Mouse (Mus musculus): ENCODE data around the gene Angptl2.

Gene Angptl2

GRCm38 (mm10) chr2:33232782-33233570 is 17.1 kb downstream of the Angptl2 start:
- no peak for DNase-seq

GRCm38 (mm10) chr2:33233856-33234255 is 18.0 kb downstream of the Angptl2 start:
- no peak for DNase-seq

GRCm38 (mm10) chr2:33234848-33235247 is 19.0 kb downstream of the Angptl2 start:
- peak; percentile 30 to 48 for DNase-seq

GRCm38 (mm10) chr2:33237581-33237980 is 21.7 kb downstream of the Angptl2 start:
- DNase-seq: no peak

- no peak for DNase-seq
Observed at GRCm38 (mm10) chr2:33244880-33245279, 29.0 kb downstream of the Angptl2 start.

GRCm38 (mm10) chr2:33245350-33245749 is 29.5 kb downstream of the Angptl2 start:
- no peak for DNase-seq

GRCm38 (mm10) chr2:33246841-33247240 is 31.0 kb downstream of the Angptl2 start:
- peak in 1 of 2 experiments; percentile 28 for DNase-seq

GRCm38 (mm10) chr2:33248549-33248948 is 32.7 kb downstream of the Angptl2 start:
- no peak for DNase-seq

- no peak for DNase-seq
Observed at GRCm38 (mm10) chr2:33249922-33250633, 34.2 kb downstream of the Angptl2 start.

GRCm38 (mm10) chr2:33252751-33253150 is 36.9 kb downstream of the Angptl2 start:
- no peak for DNase-seq

- DNase-seq: no peak
Observed at GRCm38 (mm10) chr2:33253572-33254190, 37.8 kb downstream of the Angptl2 start.

GRCm38 (mm10) chr2:33254318-33254985 is 38.6 kb downstream of the Angptl2 start:
- peak; percentile 48 to 57 for DNase-seq

GRCm38 (mm10) chr2:33256769-33257537 is 41.1 kb downstream of the Angptl2 start:
- peak; percentile 24 to 38 for DNase-seq

- DNase-seq: no peak
Observed at GRCm38 (mm10) chr2:33260772-33261171, 44.9 kb downstream of the Angptl2 start.

GRCm38 (mm10) chr2:33261475-33261874 is 45.6 kb downstream of the Angptl2 start:
- DNase-seq: no peak

- no peak for DNase-seq
Observed at GRCm38 (mm10) chr2:33265793-33266192, 49.9 kb downstream of the Angptl2 start.

GRCm38 (mm10) chr2:33267075-33267474 is 51.2 kb downstream of the Angptl2 start:
- DNase-seq: no peak

GRCm38 (mm10) chr2:33268384-33269131 is 52.7 kb downstream of the Angptl2 start:
- DNase-seq: no peak

GRCm38 (mm10) chr2:33269132-33269493 is 53.2 kb downstream of the Angptl2 start:
- DNase-seq: peak; percentile 37 to 40

GRCm38 (mm10) chr2:33270569-33270968 is 54.7 kb downstream of the Angptl2 start:
- DNase-seq: no peak

GRCm38 (mm10) chr2:33271511-33271910 is 55.6 kb downstream of the Angptl2 start:
- DNase-seq: no peak
